Mouse (Mus musculus) thymus, postnatal 36 days (tissue): ENCODE results near the gene Slc8a1.

Experiments used
- DNase-seq, 2 experiments: peaks; one replicate each; pipeline ENCODE4 v3.0.0; 2022; ENCODE audit warnings: mixed read lengths in 2 of 2

Slc8a1 gene

GRCm38 (mm10) chr17:81669062-81669815 is 68.9 kb downstream of the Slc8a1 start:
- DNase-seq: no peak

DNA sequence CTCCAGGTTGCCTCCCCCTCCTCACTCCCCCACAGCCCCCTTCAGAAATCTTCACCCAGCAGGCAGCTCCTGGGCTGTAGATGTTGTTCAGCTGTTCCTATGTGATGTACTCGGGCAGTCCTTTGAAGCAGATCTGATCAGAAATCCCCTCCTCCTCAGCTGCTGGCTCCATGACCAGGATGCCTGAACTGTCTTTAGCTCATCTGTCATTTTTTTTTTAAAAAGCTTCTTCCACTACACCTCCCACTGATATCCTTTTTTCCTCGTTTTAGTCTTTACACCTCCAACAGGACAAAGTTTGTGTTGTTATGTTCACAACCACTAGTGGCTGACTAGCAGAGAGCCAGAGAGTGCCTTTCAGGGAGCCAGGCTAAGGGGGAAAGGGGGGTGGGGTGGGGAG is 69.7 kb downstream of the Slc8a1 start:
- no peak for DNase-seq

- no peak for DNase-seq
Observed at GRCm38 (mm10) chr17:81667935-81668334, 70.2 kb downstream of the Slc8a1 start.

DNA sequence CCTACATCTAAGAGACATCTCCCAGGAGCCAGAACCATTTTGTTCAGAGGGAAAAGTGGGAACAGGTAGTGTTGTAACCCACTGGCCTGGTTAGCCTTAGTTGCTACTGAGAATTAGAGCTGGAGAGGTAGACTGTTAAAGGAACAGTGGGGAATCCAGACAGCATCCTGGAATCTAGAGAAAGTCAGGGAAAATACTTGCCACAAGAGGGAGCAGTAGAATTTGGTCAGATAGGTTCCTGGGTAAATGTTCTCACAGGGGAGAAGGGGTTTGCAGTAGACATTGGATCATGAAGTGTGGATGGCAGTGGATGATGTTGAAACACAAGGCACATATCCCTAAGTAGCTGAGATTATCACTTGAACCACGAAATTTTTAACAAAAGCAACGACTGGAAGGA is 71.6 kb downstream of the Slc8a1 start:
- no peak for DNase-seq

DNA sequence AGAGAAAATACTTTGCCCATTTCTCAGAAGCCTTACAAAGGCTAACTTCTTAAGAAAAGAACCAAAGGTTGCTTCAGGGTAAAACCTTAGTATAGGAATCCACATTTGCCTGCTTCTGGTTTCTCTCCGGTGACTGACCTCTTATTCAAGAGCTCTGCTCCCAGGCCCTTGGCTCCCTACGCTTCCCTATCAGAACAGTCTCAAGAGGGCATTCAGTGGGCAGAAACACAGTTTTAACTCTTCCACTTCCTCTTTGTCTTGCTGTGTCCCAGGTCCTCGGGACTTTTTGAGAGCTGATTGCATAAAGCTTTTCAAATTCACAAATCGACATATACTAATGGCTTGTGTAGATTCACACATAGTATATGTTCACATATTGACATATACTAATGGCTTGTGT is 73.3 kb downstream of the Slc8a1 start:
- no peak for DNase-seq

- DNase-seq: no peak
Observed at GRCm38 (mm10) chr17:81657828-81658227, 80.3 kb downstream of the Slc8a1 start.

DNA sequence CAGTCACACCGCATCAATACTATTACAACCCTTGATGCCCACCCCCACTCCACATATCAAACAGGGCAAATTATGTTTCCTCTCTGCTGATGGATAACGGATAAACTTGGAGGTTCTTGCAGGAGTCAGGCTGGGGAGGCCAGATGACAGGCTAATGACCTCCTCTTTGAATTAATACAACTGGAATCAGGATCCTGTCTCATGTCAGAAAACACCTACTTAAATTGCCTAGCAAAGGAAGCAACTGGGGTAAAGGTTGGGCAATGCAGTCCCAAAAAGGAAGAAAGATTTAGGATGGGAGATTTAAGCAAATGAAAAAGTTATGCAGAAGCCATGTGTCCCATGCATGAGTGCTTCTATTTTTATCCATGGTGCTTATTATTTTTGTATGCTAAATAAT is 83.6 kb downstream of the Slc8a1 start:
- DNase-seq: no peak

DNA sequence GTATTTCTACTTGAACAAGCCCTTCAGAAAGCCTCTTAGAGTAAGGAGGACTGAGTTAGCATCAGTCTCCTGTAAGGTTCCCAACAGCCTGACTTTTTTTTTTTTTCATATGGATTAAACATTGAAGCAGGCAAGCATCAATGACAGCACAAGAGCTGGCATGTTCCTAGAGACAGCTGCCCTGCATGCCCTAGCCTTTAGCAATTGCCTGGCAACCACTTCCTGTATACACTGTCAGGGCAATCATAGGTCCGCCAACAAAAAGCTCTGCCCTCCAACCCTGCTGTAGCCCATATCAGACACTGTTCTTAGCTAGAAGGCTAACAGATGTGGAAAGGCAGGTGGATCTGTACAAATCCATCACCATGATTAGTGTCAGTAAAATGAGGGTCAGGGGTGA is 85.2 kb downstream of the Slc8a1 start:
- DNase-seq: no peak

DNA sequence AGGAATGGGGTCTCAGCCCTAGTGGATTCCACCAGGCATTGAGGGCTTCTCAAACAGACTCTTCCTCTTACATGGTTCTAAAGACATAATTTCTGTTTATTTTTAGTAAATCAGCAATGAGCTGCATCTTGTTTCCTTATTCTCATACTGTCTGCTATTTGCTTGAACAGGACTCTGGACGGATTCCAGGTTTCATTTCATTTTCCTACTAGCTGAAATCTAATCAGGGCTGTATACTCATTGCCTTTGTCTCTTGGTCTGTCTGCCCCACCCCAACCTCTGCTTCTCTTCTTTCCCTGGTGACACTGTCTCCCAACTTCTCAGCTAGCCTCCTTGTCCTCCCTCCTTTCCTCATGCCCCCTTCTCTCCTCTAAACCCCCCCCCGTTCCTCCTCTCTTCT is 101.4 kb downstream of the Slc8a1 start:
- DNase-seq: no peak

DNA sequence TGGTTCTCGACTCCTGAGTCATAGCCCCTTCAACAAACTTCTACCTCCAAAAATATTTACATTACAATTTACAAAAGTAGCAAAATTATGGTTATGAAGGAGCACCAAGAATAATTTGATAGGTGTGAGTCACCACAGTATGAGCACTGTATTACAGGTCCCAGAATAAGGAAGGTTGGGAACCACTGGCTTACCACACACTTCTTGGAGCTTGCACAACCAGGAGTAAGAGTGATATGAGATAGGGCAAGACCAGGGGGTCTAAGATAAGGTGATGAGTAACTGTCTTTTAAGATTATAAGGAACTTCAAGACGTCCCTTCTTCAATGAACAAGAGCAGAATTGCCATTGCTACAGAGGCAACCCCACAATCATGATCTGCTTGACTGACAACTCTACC is 107.7 kb downstream of the Slc8a1 start:
- no peak for DNase-seq

GRCm38 (mm10) chr17:81621188-81621644 is 117.0 kb downstream of the Slc8a1 start:
- DNase-seq: no peak

DNA sequence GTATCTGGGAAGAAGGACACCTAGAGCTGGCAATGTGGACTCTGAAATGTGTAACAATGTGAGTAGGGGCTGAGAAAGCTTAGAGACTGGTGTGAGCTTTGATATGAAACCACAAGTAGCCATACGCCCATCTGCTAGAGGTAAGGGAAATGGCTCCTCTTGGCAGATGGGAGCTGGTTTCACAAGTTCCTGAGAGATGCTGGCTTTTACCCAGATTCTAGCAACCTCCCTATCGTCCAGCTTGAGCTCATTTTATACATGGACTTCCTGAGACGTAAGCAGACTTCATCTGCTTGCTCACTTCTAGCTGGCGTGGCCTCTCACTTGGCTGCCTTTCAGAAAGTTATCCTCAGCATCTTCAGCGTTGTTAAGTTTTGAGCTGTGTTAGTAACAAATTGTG is 119.7 kb downstream of the Slc8a1 start:
- no peak for DNase-seq

- DNase-seq: no peak
Observed at GRCm38 (mm10) chr17:81616326-81616725, 121.9 kb downstream of the Slc8a1 start.

DNA sequence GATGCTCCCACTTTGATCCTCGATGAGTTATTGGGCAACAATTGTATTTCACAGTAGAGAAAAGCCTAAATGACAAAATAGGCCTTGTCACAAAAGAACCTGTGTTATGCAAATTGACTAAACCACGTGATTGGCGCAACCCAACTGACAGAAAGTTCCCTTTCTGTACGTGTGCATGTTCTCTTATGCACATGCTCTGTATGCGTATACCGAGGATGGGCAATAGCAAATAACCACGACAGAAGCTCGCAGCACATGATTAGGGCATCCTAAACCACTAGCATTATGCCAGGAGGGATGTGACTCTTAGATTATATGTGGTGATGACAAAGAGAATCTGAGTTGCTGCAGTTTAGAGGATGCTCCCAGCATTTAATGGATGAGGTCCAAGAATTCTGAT is 122.8 kb downstream of the Slc8a1 start:
- no peak for DNase-seq

- no peak for DNase-seq
Observed at GRCm38 (mm10) chr17:81607515-81607914, 130.7 kb downstream of the Slc8a1 start.

GRCm38 (mm10) chr17:81606084-81606483 is 132.1 kb downstream of the Slc8a1 start:
- no peak for DNase-seq

DNA sequence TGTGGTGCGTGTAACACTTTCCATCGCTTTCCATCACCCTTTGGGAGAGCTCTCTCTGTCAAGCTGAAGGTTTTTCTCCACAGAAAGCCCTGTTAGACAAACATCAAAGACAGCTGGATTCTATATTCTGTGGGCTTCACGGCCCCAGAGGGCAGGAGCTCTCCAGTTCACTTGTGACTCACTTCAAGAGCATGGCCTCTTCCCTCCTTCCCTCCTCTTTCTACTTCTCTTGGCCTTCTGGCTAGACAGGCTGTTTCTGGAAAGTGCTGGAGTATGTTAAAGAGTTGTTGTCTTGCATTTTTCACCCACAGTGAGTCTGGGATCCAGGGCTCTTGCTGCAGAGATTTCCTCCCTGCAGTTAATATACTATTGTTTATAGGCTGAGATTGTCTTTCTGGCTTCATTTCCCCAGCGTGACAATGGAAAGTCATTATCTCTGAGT is 132.9 kb downstream of the Slc8a1 start:
- no peak for DNase-seq

GRCm38 (mm10) chr17:81599072-81599471 is 139.1 kb downstream of the Slc8a1 start:
- DNase-seq: no peak

GRCm38 (mm10) chr17:81589791-81590190 is 148.4 kb downstream of the Slc8a1 start:
- DNase-seq: no peak

GRCm38 (mm10) chr17:81586759-81587158 is 151.4 kb downstream of the Slc8a1 start:
- no peak for DNase-seq

DNA sequence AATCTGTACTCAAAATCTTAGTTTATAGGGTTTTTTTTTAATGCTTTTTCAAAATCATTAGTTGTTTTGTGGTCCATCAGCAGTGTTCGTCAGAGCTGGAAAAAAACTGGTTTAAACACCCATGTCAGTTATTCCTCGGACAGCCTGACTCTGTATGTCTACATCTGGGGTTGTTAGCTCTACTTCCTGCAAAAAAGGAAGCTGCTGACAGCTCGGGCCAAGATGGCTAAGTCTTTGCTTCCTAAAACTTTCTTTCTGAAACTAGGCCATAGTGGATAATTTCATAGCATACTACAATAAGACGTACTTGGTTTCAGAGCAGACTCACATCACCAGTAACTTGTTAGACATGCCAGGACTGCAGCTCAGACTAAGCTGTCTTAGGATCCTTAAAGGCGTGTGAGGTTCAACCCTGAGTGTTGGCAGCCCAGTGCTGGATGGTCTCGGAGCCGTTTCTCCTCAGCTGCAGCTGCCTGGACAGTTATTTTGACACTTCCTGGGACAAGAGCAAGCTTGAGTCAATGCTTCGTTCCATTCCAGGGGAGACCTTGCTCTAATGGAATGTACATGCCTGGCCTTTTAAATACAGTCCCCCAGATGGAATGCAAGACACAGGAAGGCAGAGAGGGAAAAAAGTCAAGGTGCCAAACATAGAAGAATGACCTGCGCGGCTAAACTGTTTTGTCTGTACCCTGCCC is 158.3 kb downstream of the Slc8a1 start:
- no peak for DNase-seq

GRCm38 (mm10) chr17:81576893-81577292 is 161.3 kb downstream of the Slc8a1 start:
- DNase-seq: no peak

DNA sequence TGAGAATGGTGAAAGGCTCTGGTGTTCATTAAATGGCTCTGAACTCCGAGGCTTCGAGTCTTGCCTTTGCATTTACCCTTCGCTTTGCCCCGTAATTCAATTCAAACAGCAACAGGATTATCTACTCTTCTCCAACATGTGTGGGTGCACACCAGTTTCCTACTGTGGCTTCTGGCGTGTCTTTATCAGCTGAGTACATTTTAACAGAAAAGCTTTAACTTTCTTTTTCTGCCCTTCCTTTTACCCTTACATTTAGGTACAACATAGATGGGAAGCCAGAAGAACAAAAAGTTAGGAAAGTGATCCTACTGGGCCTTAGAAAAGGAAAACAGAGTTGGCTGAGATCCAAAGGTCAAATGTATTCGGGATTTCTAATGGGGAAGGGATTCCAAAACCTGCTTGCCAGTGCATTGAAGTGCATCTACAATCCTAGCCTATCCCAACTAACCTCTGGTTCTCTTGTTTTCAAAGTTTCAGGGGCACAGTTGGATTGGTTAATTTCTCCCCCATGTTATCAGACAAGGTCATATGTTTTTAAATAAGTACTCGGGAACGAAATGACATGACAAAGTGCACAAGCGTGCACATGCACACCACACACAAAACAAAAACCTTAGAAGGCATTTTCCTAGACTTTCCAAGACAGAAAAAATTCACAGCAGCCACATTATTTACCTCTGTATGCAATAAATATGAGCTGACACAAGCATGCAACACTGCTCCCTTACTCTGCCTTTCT is 172.4 kb downstream of the Slc8a1 start:
- DNase-seq: no peak
